In the genomic region with DNA sequence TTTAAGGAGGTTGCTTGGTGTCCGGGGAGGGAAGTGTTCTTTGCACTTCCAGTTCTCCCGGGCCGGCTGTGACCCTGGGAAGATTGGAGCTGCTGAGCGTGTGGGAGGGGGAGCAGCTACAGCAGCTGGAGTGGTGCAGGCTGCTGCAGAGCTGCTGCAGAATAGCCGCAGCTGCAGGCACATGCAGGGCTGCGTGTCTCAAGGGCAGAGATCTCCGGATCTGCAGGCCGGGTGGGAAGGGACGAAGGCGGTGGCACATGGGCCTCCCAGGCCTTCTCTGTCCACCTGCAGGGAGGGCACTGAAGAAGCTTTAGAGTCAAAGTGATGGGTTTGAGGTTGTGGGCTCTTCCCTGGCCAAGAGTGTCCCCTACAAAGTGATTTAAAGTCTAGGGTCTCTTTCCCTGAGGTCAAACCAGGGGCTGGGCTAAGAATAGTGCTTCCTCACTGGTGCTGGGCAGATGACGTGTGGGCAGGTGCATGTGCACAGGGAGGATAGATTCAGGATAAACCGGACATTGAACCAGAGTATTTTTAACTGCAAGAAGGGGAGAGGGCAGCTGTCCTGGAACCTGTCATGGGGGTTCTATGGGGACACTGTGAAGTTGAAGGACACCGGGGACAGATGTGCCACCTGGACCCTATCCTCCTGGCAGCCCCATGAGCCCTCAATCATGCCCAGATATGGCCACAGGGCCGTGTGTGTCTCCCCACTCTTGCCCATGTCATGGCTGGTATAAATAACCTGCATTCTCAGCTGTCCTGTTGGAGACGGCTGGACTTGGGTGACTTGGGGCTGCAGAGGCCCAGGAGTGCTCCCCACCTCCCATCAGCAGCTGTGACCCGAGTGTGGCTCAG, we compare ENCODE assay signal across 25 mouse cellular contexts. TPM values are rescaled to one million over a fixed set of nuclear protein-coding genes. Genes with fewer than 3 reads are reported as not detected.
DNase-seq lines count a peak whose midpoint lies in the region; ATAC-seq and TF ChIP-seq lines count a peak whose summit lies in the region.
"Had no signal": no experiment of that assay in that cellular context is flagged by ENCODE, and none has a peak within 500 bp of the region (broad histone marks: within the 10 kb centered on the region; RNA-seq: fewer than 3 reads in every experiment).

No protein-coding gene starts in this region.

- no peak overlapping the region for H3K4me3 ChIP-seq in embryonic facial prominence, embryonic 15.5 days (replicated peaks)
- H3K4me3 ChIP-seq in heart, embryonic 10.5 days: peak overlapping the region; percentile 47
- H3K4me3 ChIP-seq in heart, postnatal 0 days (ENCODE audit: low read depth, low read length): peak overlapping the region; percentile 9
- H3K4me3 ChIP-seq in forebrain, embryonic 14.5 days (ENCODE audit: low read depth, low read length): no peak overlapping the region
- no peak overlapping the region for H3K4me3 ChIP-seq in hindbrain, embryonic 16.5 days (ENCODE audit: low read length)
- H3K4me3 ChIP-seq: intestine, embryonic 15.5 days; left cerebral cortex, adult 2 months; limb, embryonic 15.5 days; liver, embryonic 15.5 days; midbrain, embryonic 10.5 days; neural tube, embryonic 12.5 days had no signal

- no peaks in the 10 kb centered on the region for H3K4me1 ChIP-seq in embryonic facial prominence, embryonic 15.5 days
- H3K4me1 ChIP-seq in heart, embryonic 10.5 days: peaks cover 80% of the 10 kb centered on the region
- H3K4me1 ChIP-seq in heart, postnatal 0 days (ENCODE audit: control insufficient read depth, insufficient read depth): peaks cover 5% of the 10 kb centered on the region; the same call in 1 of the 2 replicates
- no peaks in the 10 kb centered on the region for H3K4me1 ChIP-seq in forebrain, embryonic 14.5 days (ENCODE audit: control insufficient read depth, insufficient read depth, low read length)
- H3K4me1 ChIP-seq in hindbrain, embryonic 16.5 days (ENCODE audit: control insufficient read depth, insufficient read depth, low read depth, low read length): no peaks in the 10 kb centered on the region
- H3K4me1 ChIP-seq: intestine, embryonic 15.5 days; limb, embryonic 15.5 days; liver, embryonic 15.5 days; neural tube, embryonic 12.5 days had no signal

- H3K4me2 ChIP-seq in embryonic facial prominence, embryonic 15.5 days (replicated peaks): no peak overlapping the region
- peak overlapping the region; percentile 67 for H3K4me2 ChIP-seq in heart, postnatal 0 days (ENCODE audit: low read depth, low read length)
- no peak overlapping the region for H3K4me2 ChIP-seq in forebrain, embryonic 14.5 days (ENCODE audit: low read length)
- no peak overlapping the region for H3K4me2 ChIP-seq in hindbrain, embryonic 16.5 days (ENCODE audit: low read length)
- H3K4me2 ChIP-seq: hindbrain, embryonic 14.5 days; intestine, embryonic 15.5 days; limb, embryonic 15.5 days; liver, embryonic 15.5 days; neural tube, embryonic 12.5 days had no signal

- H3K27me3 ChIP-seq in embryonic facial prominence, embryonic 15.5 days: peaks cover 30% of the 10 kb centered on the region
- 0 out of 2 replicates have a peak, but pooled peaks cover 5% of the 10 kb centered on the region for H3K27me3 ChIP-seq in heart, embryonic 10.5 days (ENCODE audit: insufficient read depth, poor library complexity, severe bottlenecking)
- H3K27me3 ChIP-seq in heart, postnatal 0 days (ENCODE audit: control insufficient read depth, insufficient read depth, low read length): no peaks in the 10 kb centered on the region
- H3K27me3 ChIP-seq in forebrain, embryonic 14.5 days (replicated peaks; ENCODE audit: control insufficient read depth, insufficient read depth, low read length): no peaks in the 10 kb centered on the region; the same call in 1 of the 2 replicates
- peaks cover 3% of the 10 kb centered on the region for H3K27me3 ChIP-seq in hindbrain, embryonic 16.5 days (replicated peaks; ENCODE audit: control insufficient read depth, insufficient read depth, low read length)

- 63% methylated on average over 16 of the region's 16 CpGs for WGBS in embryonic facial prominence, embryonic 15.5 days
- WGBS in heart, embryonic 10.5 days: 43% methylated on average over 16 of the region's 16 CpGs
- WGBS in heart, postnatal 0 days: 24% methylated on average over 16 of the region's 16 CpGs
- 67% methylated on average over 16 of the region's 16 CpGs for WGBS in forebrain, embryonic 14.5 days
- 68% methylated on average over 16 of the region's 16 CpGs for WGBS in hindbrain, embryonic 16.5 days

- H3K27ac ChIP-seq in embryonic facial prominence, embryonic 15.5 days (replicated peaks): no peak overlapping the region
- H3K27ac ChIP-seq in heart, embryonic 10.5 days: peak overlapping the region; percentile 77
- peak overlapping the region; percentile 96 for H3K27ac ChIP-seq in heart, postnatal 0 days (ENCODE audit: low read depth)
- no peak overlapping the region for H3K27ac ChIP-seq in forebrain, embryonic 14.5 days (ENCODE audit: low read depth, low read length)
- no peak overlapping the region for H3K27ac ChIP-seq in hindbrain, embryonic 16.5 days (ENCODE audit: low read depth, low read length)
- H3K27ac ChIP-seq: hindbrain, embryonic 14.5 days; intestine, embryonic 15.5 days; left cerebral cortex, adult 2 months; limb, embryonic 15.5 days; liver, embryonic 15.5 days; macrophage; midbrain, embryonic 10.5 days; neural tube, embryonic 12.5 days had no signal

- peak; percentile 43; the same call in 1 of the 2 replicates for ATAC-seq in embryonic facial prominence, embryonic 15.5 days (ENCODE audit: insufficient number of reproducible peaks, low FRiP score, low TSS enrichment, low read depth)
- ATAC-seq in heart, postnatal 0 days (ENCODE audit: insufficient read depth, low read depth): peak; percentile 68
- ATAC-seq in forebrain, embryonic 14.5 days: no peak
- ATAC-seq in hindbrain, embryonic 16.5 days: no peak
- ATAC-seq: intestine, embryonic 15.5 days had no signal

- peak; percentile 97 for TF ChIP-seq EP300 in heart, postnatal 0 days (IDR thresholded peaks at IDR 0.05; ENCODE audit: low read depth)

- peak; percentile 45 for DNase-seq in gastrocnemius, postnatal 10 days
- no peak for DNase-seq in heart, embryonic 10.5 days (ENCODE audit: low spot score)
- DNase-seq in heart, postnatal 0 days (ENCODE audit: low spot score): peak; percentile 84
- DNase-seq in forebrain, embryonic 14.5 days (ENCODE audit: low spot score): no peak
- DNase-seq in embryo, embryonic 9.5 days (ENCODE audit: extremely low spot score): no peak
- DNase-seq in spleen, adult 12 weeks (ENCODE audit: low spot score): no peak
- DNase-seq: adrenal gland, adult 2 months; cerebellum, adult 8-10 months; kidney, postnatal 36 days; right cerebral cortex, adult 18-20 months; thymus, postnatal 4 days had no signal

- no peaks in the 10 kb centered on the region for H3K9me3 ChIP-seq in embryonic facial prominence, embryonic 15.5 days (replicated peaks)
- no peaks in the 10 kb centered on the region for H3K9me3 ChIP-seq in heart, embryonic 10.5 days
- H3K9me3 ChIP-seq in heart, postnatal 0 days (replicated peaks; ENCODE audit: control insufficient read depth, low read length): no peaks in the 10 kb centered on the region
- H3K9me3 ChIP-seq in forebrain, embryonic 14.5 days (replicated peaks; ENCODE audit: control insufficient read depth, low read length): no peaks in the 10 kb centered on the region
- H3K9me3 ChIP-seq in hindbrain, embryonic 16.5 days (ENCODE audit: control insufficient read depth, low read length): no peaks in the 10 kb centered on the region
- H3K9me3 ChIP-seq: intestine, embryonic 15.5 days; limb, embryonic 15.5 days; liver, embryonic 15.5 days; midbrain, embryonic 10.5 days; neural tube, embryonic 12.5 days had no signal

- H3K9ac ChIP-seq in embryonic facial prominence, embryonic 15.5 days: no peak overlapping the region
- peak overlapping the region; percentile 67 for H3K9ac ChIP-seq in heart, postnatal 0 days (replicated peaks; ENCODE audit: low read depth, low read length)
- no peak overlapping the region for H3K9ac ChIP-seq in forebrain, embryonic 14.5 days (ENCODE audit: low read length)
- no peak overlapping the region for H3K9ac ChIP-seq in hindbrain, embryonic 16.5 days (ENCODE audit: low read depth, low read length)
- H3K9ac ChIP-seq: hindbrain, embryonic 14.5 days; intestine, embryonic 15.5 days; limb, embryonic 15.5 days; liver, embryonic 15.5 days; neural tube, embryonic 12.5 days had no signal

- H3K36me3 ChIP-seq in embryonic facial prominence, embryonic 15.5 days: no peaks in the 10 kb centered on the region
- H3K36me3 ChIP-seq in heart, embryonic 10.5 days: peaks cover 59% of the 10 kb centered on the region
- H3K36me3 ChIP-seq in heart, postnatal 0 days (replicated peaks; ENCODE audit: control insufficient read depth, insufficient read depth, low read length): no peaks in the 10 kb centered on the region; the same call in 1 of the 2 replicates
- no peaks in the 10 kb centered on the region for H3K36me3 ChIP-seq in forebrain, embryonic 14.5 days (ENCODE audit: control insufficient read depth, insufficient read depth, low read length)
- H3K36me3 ChIP-seq in hindbrain, embryonic 16.5 days (ENCODE audit: control insufficient read depth, insufficient read depth, low read length): no peaks in the 10 kb centered on the region
- H3K36me3 ChIP-seq: intestine, embryonic 15.5 days; limb, embryonic 15.5 days; liver, embryonic 15.5 days; midbrain, embryonic 10.5 days; neural tube, embryonic 12.5 days had no signal

- no peak for TF ChIP-seq CTCF in heart, postnatal 0 days (IDR thresholded peaks at IDR 0.05; ENCODE audit: low read depth)

RNA-seq across cellular contexts. Expression of gene Gata5, which starts 58.6 kb away (rescaled TPM):
- not detected in 2 replicates for polyA plus RNA-seq in embryonic facial prominence, embryonic 15.5 days (2015; fragmentation: Nextera tagmentation; extraction: Ambion mirVana)
- not detected for total RNA-seq in gastrocnemius, postnatal 10 days (2021)
- polyA plus RNA-seq in heart, embryonic 10.5 days (2016; fragmentation: Nextera tagmentation; extraction: Ambion mirVana): 34.7 and 41.3 TPM in 2 replicates
- 2.7 and 5.7 TPM in 2 replicates for total RNA-seq in heart, postnatal 0 days (2014; rRNA removed; ENCODE audit: low replicate concordance)
- polyA plus RNA-seq in heart, postnatal 0 days (2015; fragmentation: Nextera tagmentation; extraction: Ambion mirVana): 1.2 and 1.8 TPM in 2 replicates
- not detected in 2 replicates for polyA plus RNA-seq in forebrain, embryonic 14.5 days (2014; fragmentation: Nextera tagmentation; extraction: Ambion mirVana)
- polyA plus RNA-seq in hindbrain, embryonic 16.5 days (2015; fragmentation: Nextera tagmentation; extraction: Ambion mirVana): not detected in 2 replicates
- total RNA-seq: granulocyte monocyte progenitor cell, adult 5-6 weeks; left cerebral cortex, adult 2 months; monocyte, adult 5-6 weeks had no signal
- polyA plus RNA-seq: cortical plate, adult 2 months; frontal cortex, adult 2 months; limb, embryonic 15.5 days; macrophage; neural tube, embryonic 12.5 days had no signal

Comparison
In these comparisons a context has a peak if more than half of its experiments do, and no peak if none do; other contexts are left out.
1. DNase-seq: peak in gastrocnemius, postnatal 10 days (single experiment) and heart, postnatal 0 days (single experiment); none in heart, embryonic 10.5 days (single experiment), forebrain, embryonic 14.5 days (single experiment), embryo, embryonic 9.5 days (single experiment) and spleen, adult 12 weeks (single experiment).
2. RNA of gene Gata5, which starts 58.6 kb away (polyA plus RNA-seq): 34.7 to 41.3 TPM in heart, embryonic 10.5 days; 1.2 to 1.8 TPM in heart, postnatal 0 days, not detected in hindbrain, embryonic 16.5 days, not detected in embryonic facial prominence, embryonic 15.5 days and not detected in forebrain, embryonic 14.5 days; every median in the first group is over 10 times any median in the second.
3. ATAC-seq: peak in embryonic facial prominence, embryonic 15.5 days (single experiment) and heart, postnatal 0 days (single experiment); none in forebrain, embryonic 14.5 days (single experiment) and hindbrain, embryonic 16.5 days (single experiment).
4. H3K27ac ChIP-seq: peak in heart, embryonic 10.5 days (single experiment) and heart, postnatal 0 days (single experiment); none in embryonic facial prominence, embryonic 15.5 days (single experiment), forebrain, embryonic 14.5 days (single experiment) and hindbrain, embryonic 16.5 days (single experiment).
5. H3K4me3 ChIP-seq: peak in heart, embryonic 10.5 days (single experiment) and heart, postnatal 0 days (single experiment); none in embryonic facial prominence, embryonic 15.5 days (single experiment), forebrain, embryonic 14.5 days (single experiment) and hindbrain, embryonic 16.5 days (single experiment).